Mouse (Mus musculus): ENCODE data around the gene Ifna16. TPM values are rescaled to one million over a fixed set of nuclear protein-coding genes. Genes with fewer than 3 reads are reported as not detected.

Gene Ifna16
- polyA plus RNA-seq, 1 experiment = not detected

DNA sequence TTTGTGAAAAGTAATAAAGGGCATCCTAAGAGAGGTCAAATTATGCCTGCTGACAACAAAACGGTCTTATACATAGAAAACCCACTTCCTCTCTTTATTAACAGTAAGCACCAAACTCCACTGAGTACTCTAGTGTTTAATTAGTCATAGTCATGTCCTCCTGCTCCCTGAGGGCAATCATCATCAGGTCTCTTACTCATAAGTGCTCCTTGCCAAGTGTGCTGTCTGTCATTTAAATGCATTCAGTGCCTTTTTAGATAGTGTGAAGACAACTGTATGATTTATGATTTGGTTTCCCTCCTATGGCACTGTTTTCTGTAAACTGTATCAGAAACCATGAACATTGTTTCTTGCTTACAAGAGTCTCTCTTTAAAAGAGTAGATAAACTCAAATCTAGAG lies 37.6 kb upstream of the Ifna16 start:
- Histone ChIP-seq H3K27ac (ENCODE audit: insufficient read depth, low read length) (no peak overlapping the region), H3K36me3 (ENCODE audit: control insufficient read depth, insufficient read depth, low read length, poor library complexity, severe bottlenecking) (peaks cover 8% of the 10 kb centered on the region), H3K27me3 (ENCODE audit: control insufficient read depth, insufficient read depth, low read length, poor library complexity, severe bottlenecking) (no peaks in the 10 kb centered on the region), H3K9ac (ENCODE audit: low read depth, poor library complexity, severe bottlenecking) (no peak overlapping the region), H3K4me1 (ENCODE audit: control insufficient read depth, insufficient read depth, low read length) (no peaks in the 10 kb centered on the region), H3K4me3 (ENCODE audit: low read depth, low read length) (no peak overlapping the region), H3K9me3 (replicated peaks; ENCODE audit: control insufficient read depth, insufficient read depth, low read length, poor library complexity, severe bottlenecking) (no peaks in the 10 kb centered on the region)
- TF ChIP-seq CTCF (IDR thresholded peaks at IDR 0.05; ENCODE audit: low read depth, low read length) (no peak), EP300 (IDR thresholded peaks at IDR 0.05; ENCODE audit: insufficient read depth, low read depth, low read length) (no peak), POLR2A (IDR thresholded peaks at IDR 0.05; ENCODE audit: insufficient read depth, low read length) (no peak)

DNA sequence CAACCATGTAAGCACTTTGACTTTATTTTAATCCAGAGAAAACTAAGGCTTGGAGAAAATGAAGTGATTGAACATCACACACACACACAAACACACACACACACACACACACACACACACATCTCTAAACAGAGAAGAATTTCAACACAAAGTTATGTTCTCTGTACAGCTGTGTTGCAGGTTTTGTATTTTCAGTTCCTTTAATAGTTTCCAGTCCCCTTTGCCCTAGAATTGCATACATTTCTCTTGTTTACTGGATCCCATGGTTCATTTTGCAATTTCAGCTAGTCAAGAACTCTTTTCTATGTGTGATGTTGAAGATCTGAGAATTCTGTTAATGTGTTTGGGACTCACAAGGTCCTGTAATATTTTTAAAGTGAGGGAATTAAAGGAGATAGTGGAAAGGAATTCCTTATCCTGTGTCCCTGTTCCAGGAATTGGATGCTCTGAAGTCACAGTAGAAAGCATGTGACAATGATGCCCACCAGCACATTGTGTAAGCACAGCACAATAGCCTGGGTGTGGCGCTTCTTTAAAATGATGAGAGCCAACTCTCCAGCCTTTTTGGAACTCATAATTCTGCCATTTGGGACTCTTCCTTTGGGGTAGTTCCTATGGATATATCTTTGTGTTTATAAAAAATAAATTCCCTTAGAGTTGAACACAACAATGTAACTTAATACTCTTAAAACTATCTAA lies 30.6 kb upstream of the Ifna16 start:
- H3K4me3 ChIP-seq (ENCODE audit: low read depth, low read length) = no peak overlapping the region
- H3K27me3 ChIP-seq (ENCODE audit: control insufficient read depth, insufficient read depth, low read length, poor library complexity, severe bottlenecking) = no peaks in the 10 kb centered on the region
- H3K27ac ChIP-seq (ENCODE audit: insufficient read depth, low read length) = no peak overlapping the region
- H3K4me1 ChIP-seq (ENCODE audit: control insufficient read depth, insufficient read depth, low read length) = peaks cover 2% of the 10 kb centered on the region
- no peak overlapping the region for H3K9ac ChIP-seq (ENCODE audit: low read depth, poor library complexity, severe bottlenecking)
- no peak for TF ChIP-seq POLR2A (IDR thresholded peaks at IDR 0.05; ENCODE audit: insufficient read depth, low read length)
- TF ChIP-seq CTCF (IDR thresholded peaks at IDR 0.05; ENCODE audit: low read depth, low read length) = no peak
- no peak for TF ChIP-seq EP300 (IDR thresholded peaks at IDR 0.05; ENCODE audit: insufficient read depth, low read depth, low read length)
- no peaks in the 10 kb centered on the region for H3K9me3 ChIP-seq (replicated peaks; ENCODE audit: control insufficient read depth, insufficient read depth, low read length, poor library complexity, severe bottlenecking)
- H3K36me3 ChIP-seq (ENCODE audit: control insufficient read depth, insufficient read depth, low read length, poor library complexity, severe bottlenecking) = no peaks in the 10 kb centered on the region

- no peaks in the 10 kb centered on the region for H3K27me3 ChIP-seq (ENCODE audit: control insufficient read depth, insufficient read depth, low read length, poor library complexity, severe bottlenecking)
- H3K9ac ChIP-seq (ENCODE audit: low read depth, poor library complexity, severe bottlenecking) = no peak overlapping the region
- H3K36me3 ChIP-seq (ENCODE audit: control insufficient read depth, insufficient read depth, low read length, poor library complexity, severe bottlenecking) = no peaks in the 10 kb centered on the region
- peaks cover 3% of the 10 kb centered on the region for H3K4me1 ChIP-seq (ENCODE audit: control insufficient read depth, insufficient read depth, low read length)
- H3K27ac ChIP-seq (ENCODE audit: insufficient read depth, low read length) = no peak overlapping the region
- H3K4me3 ChIP-seq (ENCODE audit: low read depth, low read length) = no peak overlapping the region
- no peaks in the 10 kb centered on the region for H3K9me3 ChIP-seq (replicated peaks; ENCODE audit: control insufficient read depth, insufficient read depth, low read length, poor library complexity, severe bottlenecking)
- no peak for TF ChIP-seq POLR2A (IDR thresholded peaks at IDR 0.05; ENCODE audit: insufficient read depth, low read length)
- no peak for TF ChIP-seq EP300 (IDR thresholded peaks at IDR 0.05; ENCODE audit: insufficient read depth, low read depth, low read length)
- TF ChIP-seq CTCF (IDR thresholded peaks at IDR 0.05; ENCODE audit: low read depth, low read length) = no peak
Observed at GRCm38 (mm10) chr4:88705924-88706323, 29.2 kb upstream of the Ifna16 start.

DNA sequence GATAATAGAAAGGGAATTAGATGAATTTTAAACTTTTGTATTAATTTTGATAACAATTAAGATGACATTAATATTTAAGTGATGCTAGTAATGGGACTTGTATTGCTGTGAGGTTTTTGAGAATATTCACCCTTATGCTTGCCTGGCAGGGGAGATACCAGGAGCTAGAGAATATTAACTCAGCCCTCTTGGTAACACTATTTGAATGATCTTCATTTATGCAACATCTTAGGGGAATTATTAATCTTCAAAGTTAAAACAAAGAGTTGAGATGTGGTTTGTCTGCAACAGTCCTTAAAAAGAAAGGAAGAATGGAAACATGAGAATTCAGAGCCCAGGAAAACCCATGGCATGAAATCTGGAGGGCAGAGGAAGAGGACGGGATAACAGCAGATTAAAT lies 22.6 kb upstream of the Ifna16 start:
- Histone ChIP-seq H3K36me3 (ENCODE audit: control insufficient read depth, insufficient read depth, low read length, poor library complexity, severe bottlenecking) (no peaks in the 10 kb centered on the region), H3K9me3 (replicated peaks; ENCODE audit: control insufficient read depth, insufficient read depth, low read length, poor library complexity, severe bottlenecking) (no peaks in the 10 kb centered on the region), H3K27ac (ENCODE audit: insufficient read depth, low read length) (no peak overlapping the region), H3K4me3 (ENCODE audit: low read depth, low read length) (no peak overlapping the region), H3K4me1 (ENCODE audit: control insufficient read depth, insufficient read depth, low read length) (peaks cover 3% of the 10 kb centered on the region), H3K9ac (ENCODE audit: low read depth, poor library complexity, severe bottlenecking) (no peak overlapping the region), H3K27me3 (ENCODE audit: control insufficient read depth, insufficient read depth, low read length, poor library complexity, severe bottlenecking) (no peaks in the 10 kb centered on the region)
- TF ChIP-seq CTCF (IDR thresholded peaks at IDR 0.05; ENCODE audit: low read depth, low read length) (no peak), POLR2A (IDR thresholded peaks at IDR 0.05; ENCODE audit: insufficient read depth, low read length) (no peak), EP300 (IDR thresholded peaks at IDR 0.05; ENCODE audit: insufficient read depth, low read depth, low read length) (no peak)

GRCm38 (mm10) chr4:88698781-88699180 lies 22.1 kb upstream of the Ifna16 start:
- H3K9ac ChIP-seq (ENCODE audit: low read depth, poor library complexity, severe bottlenecking) = no peak overlapping the region
- peaks cover 3% of the 10 kb centered on the region for H3K4me1 ChIP-seq (ENCODE audit: control insufficient read depth, insufficient read depth, low read length)
- no peaks in the 10 kb centered on the region for H3K36me3 ChIP-seq (ENCODE audit: control insufficient read depth, insufficient read depth, low read length, poor library complexity, severe bottlenecking)
- H3K27me3 ChIP-seq (ENCODE audit: control insufficient read depth, insufficient read depth, low read length, poor library complexity, severe bottlenecking) = no peaks in the 10 kb centered on the region
- no peak for TF ChIP-seq POLR2A (IDR thresholded peaks at IDR 0.05; ENCODE audit: insufficient read depth, low read length)
- H3K4me3 ChIP-seq (ENCODE audit: low read depth, low read length) = no peak overlapping the region
- no peaks in the 10 kb centered on the region for H3K9me3 ChIP-seq (replicated peaks; ENCODE audit: control insufficient read depth, insufficient read depth, low read length, poor library complexity, severe bottlenecking)
- H3K27ac ChIP-seq (ENCODE audit: insufficient read depth, low read length) = no peak overlapping the region

- Histone ChIP-seq H3K4me1 (ENCODE audit: control insufficient read depth, insufficient read depth, low read length) (peaks cover 3% of the 10 kb centered on the region), H3K9me3 (replicated peaks; ENCODE audit: control insufficient read depth, insufficient read depth, low read length, poor library complexity, severe bottlenecking) (no peaks in the 10 kb centered on the region), H3K36me3 (ENCODE audit: control insufficient read depth, insufficient read depth, low read length, poor library complexity, severe bottlenecking) (no peaks in the 10 kb centered on the region), H3K27me3 (ENCODE audit: control insufficient read depth, insufficient read depth, low read length, poor library complexity, severe bottlenecking) (no peaks in the 10 kb centered on the region; the same call in 1 of the 2 replicates), H3K4me3 (ENCODE audit: low read depth, low read length) (no peak overlapping the region), H3K27ac (ENCODE audit: insufficient read depth, low read length) (no peak overlapping the region), H3K9ac (ENCODE audit: low read depth, poor library complexity, severe bottlenecking) (no peak overlapping the region)
- TF ChIP-seq POLR2A (IDR thresholded peaks at IDR 0.05; ENCODE audit: insufficient read depth, low read length) (no peak), CTCF (IDR thresholded peaks at IDR 0.05; ENCODE audit: low read depth, low read length) (no peak), EP300 (IDR thresholded peaks at IDR 0.05; ENCODE audit: insufficient read depth, low read depth, low read length) (no peak)
Observed at GRCm38 (mm10) chr4:88697753-88698152, 21.0 kb upstream of the Ifna16 start.
